Mouse (Mus musculus) embryonic facial prominence, embryonic 15.5 days (tissue): ENCODE results near the gene Grb2. TPM values are rescaled to one million over a fixed set of nuclear protein-coding genes. Genes with fewer than 3 reads are reported as not detected.
A peak's percentile ranks its signal among the peaks of the same experiment; 100 is the strongest.

Experiments used
- ATAC-seq: fragments of 200-750 bp; cut with Nextera tagmentation; 2 replicates; pipeline ENCODE4 v1.8.0; 2017; ENCODE audit warnings: low read depth, moderate TSS enrichment; ENCODE audit not compliant: insufficient number of reproducible peaks, low FRiP score, low TSS enrichment
- H3K27ac ChIP-seq: fragments of 300-500 bp; sonication (generic); replicated peaks from 2 replicates; pipeline ENCODE4 v1.5.1; 2015; ENCODE audit warnings: mild to moderate bottlenecking, inconsistent platforms
- H3K27me3 ChIP-seq: fragments of 300-500 bp; sonication (generic); 2 replicates; pipeline ENCODE4 v1.6.1; 2015; ENCODE audit warnings: inconsistent platforms
- H3K36me3 ChIP-seq: fragments of 300-500 bp; sonication (generic); 2 replicates; pipeline ENCODE4 v1.6.1; 2015; ENCODE audit warnings: mild to moderate bottlenecking, inconsistent platforms
- H3K4me1 ChIP-seq: fragments of 300-500 bp; sonication (generic); 2 replicates; pipeline ENCODE4 v1.6.1; 2015; ENCODE audit warnings: inconsistent platforms
- H3K4me2 ChIP-seq: fragments of 300-500 bp; sonication (generic); replicated peaks from 2 replicates; pipeline ENCODE4 v1.6.1; 2015; ENCODE audit warnings: mild to moderate bottlenecking, inconsistent platforms
- H3K4me3 ChIP-seq: fragments of 300-500 bp; sonication (generic); replicated peaks from 2 replicates; pipeline ENCODE4 v1.5.1; 2015; ENCODE audit warnings: mild to moderate bottlenecking, inconsistent platforms
- H3K9ac ChIP-seq: fragments of 300-500 bp; sonication (generic); 2 replicates; pipeline ENCODE4 v1.6.1; 2015; ENCODE audit warnings: inconsistent platforms
- H3K9me3 ChIP-seq: fragments of 300-500 bp; sonication (generic); replicated peaks from 2 replicates; pipeline ENCODE4 v1.6.1; 2016; ENCODE audit warnings: inconsistent platforms
- WGBS: fragments of 180-500 bp; shearing (Covaris S2); methylation state at CpG from one replicate; pipeline ENCODE4 v1.1.7; 2015; 5-methylcytosine and 5-hydroxymethylcytosine counted together
- polyA plus RNA-seq: library from polyadenylated mRNA; unstranded; fragments of >200 nt; fragmentation: Nextera tagmentation; extraction: Ambion mirVana; gene quantifications from 2 replicates; pipeline ENCODE4 v1.2.1, GENCODE M21; 2015

The Grb2 gene
- polyA plus RNA-seq, 1 experiment from 2014 or later: 94.9 TPM

DNA sequence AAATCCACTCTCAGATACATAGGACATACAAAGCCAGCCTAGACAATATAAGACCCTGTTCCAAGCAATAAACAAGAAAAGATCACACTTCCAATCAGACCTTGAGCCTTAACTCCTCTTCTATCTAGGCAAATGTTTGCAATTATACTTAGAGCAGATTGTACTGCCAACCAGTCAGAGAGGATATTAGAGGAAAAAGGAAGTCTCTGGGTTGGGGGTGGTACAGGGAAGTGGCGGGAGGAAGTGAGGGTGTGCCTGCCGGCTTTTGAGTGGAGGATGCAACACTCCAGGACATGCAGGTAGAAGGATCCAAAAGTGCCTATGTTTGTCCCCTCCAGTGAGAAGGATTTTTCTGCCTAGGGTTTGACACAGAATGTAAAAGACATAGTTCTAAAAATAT lies 3.9 kb upstream of the Grb2 start:
- H3K4me1 ChIP-seq: peaks cover 17% of the 10 kb centered on the region
- no peaks in the 10 kb centered on the region for H3K27me3 ChIP-seq
- no peak overlapping the region for H3K27ac ChIP-seq
- no peak overlapping the region for H3K9ac ChIP-seq
- ATAC-seq: no peak
- H3K36me3 ChIP-seq: no peaks in the 10 kb centered on the region
- no peaks in the 10 kb centered on the region for H3K9me3 ChIP-seq
- no peak overlapping the region for H3K4me3 ChIP-seq
- no peak overlapping the region for H3K4me2 ChIP-seq
- 48% methylated on average over 2 of the region's 2 CpGs for WGBS

DNA sequence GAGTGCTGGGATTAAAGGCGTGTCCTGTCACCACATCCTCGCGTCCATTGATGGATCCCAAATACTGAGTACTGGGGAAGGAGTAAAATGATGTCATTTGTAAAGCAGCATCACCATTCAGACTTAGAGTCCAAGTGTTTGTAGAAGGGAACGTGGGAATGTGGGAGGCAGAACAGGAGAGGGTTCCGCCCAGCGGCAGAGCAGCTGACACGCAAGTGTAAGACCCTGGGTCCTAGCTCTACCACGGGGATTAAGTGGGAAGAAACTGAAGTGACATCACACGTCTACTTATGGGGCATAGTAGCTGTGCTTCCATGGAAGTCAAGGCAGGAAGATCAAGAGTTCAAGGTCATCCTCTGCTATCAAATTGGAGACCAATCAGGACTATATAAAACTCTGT lies 2.7 kb upstream of the Grb2 start:
- H3K27ac ChIP-seq: no peak overlapping the region
- H3K4me1 ChIP-seq: peaks cover 28% of the 10 kb centered on the region
- WGBS: 76% methylated on average over 9 of the region's 9 CpGs
- H3K9me3 ChIP-seq: no peaks in the 10 kb centered on the region
- no peaks in the 10 kb centered on the region for H3K27me3 ChIP-seq
- ATAC-seq: no peak
- no peak overlapping the region for H3K9ac ChIP-seq
- H3K36me3 ChIP-seq: no peaks in the 10 kb centered on the region
- H3K4me3 ChIP-seq: no peak overlapping the region
- H3K4me2 ChIP-seq: no peak overlapping the region

DNA sequence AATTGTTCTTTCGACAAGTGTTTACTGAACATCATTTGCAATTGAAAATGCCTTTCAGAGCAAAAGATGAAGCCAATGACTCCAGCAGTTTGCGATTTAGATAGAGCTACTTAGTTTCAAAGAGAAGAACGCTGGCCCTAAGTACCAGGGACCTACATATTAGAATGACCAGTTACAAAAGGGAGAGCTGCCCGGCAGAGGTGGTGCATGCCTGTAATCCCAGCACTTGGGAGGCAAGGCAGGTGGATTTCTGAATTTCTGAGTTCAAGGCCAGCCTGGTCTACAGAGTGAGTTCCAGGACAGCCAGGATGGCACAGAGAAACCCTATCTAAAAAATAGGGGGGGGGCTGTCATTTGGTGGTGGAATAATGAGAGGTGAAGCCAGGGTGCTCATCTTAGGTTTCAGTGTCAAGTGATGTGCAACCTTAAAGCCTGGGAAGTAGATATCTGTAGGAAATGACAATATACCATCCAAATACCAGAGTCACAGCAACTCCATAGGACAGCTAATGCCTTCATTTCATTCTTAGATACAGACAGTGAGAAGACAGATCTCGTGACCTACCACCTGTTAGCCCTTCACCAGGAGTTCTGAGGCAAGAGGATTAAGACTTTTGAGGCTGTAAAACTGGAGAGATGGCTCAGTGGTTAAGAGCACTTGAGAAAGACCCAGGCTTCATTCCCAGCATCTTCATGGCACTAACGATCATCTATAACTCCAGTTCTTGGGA lies 1.6 kb upstream of the Grb2 start:
- 51% methylated on average over 6 of the region's 6 CpGs for WGBS
- H3K9ac ChIP-seq: no peak overlapping the region
- no peak for ATAC-seq

DNA sequence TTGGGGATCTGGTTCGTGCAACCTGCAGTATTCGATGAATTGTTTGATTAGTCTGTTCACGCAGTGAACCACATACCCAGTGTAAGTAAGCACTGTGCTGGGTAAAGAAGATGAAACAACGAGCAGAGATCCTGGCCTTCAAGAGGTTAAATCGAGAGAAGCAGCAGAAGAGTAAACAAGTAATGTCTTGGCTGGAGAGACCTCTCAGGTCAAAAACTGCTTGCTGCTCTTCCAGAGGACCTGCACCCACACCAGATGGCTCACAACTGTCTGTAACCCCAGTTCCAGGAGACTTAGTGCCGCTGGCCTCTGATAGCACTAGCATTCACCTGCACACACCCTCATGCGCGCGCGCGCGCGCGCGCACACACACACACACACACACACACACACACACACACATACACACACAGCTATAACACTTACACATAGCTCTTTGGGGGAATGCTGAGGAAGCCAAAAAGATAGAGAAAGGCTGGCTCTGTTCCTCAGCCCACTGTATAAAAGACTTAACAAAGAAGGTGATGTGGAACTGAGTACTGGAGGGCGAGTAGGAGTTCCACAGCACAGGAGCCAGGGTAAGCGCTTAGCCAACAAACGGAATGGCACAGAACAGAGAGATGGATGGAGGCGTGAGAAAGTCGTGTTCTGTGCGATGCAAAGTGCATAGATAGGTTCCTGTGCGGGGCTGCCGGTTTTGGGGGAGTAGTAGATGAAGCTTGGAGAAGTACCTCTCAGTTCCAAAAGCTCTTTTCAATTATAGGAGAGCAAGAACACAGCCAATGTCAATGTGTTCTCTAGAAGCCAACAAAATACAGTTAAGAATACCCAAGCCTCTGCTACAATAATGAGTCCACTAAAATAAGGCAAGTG lies 795 bp upstream of the Grb2 start:
- Histone ChIP-seq H3K4me3 (peak overlapping the region; percentile 96), H3K36me3 (no peaks in the 10 kb centered on the region), H3K9me3 (no peaks in the 10 kb centered on the region), H3K27ac (peak overlapping the region; percentile 92), H3K9ac (peak overlapping the region; percentile 96; the same call in 1 of the 2 replicates), H3K4me1 (peaks cover 31% of the 10 kb centered on the region), H3K4me2 (peak overlapping the region; percentile 77), H3K27me3 (no peaks in the 10 kb centered on the region)
- 1% methylated on average over 23 of the region's 23 CpGs for WGBS
- ATAC-seq: no peak

More for the DNA sequence above, 1.6 kb upstream of the Grb2 start:
- H3K4me3 ChIP-seq: no peak overlapping the region
- H3K4me1 ChIP-seq: peaks cover 28% of the 10 kb centered on the region
- H3K27ac ChIP-seq: no peak overlapping the region
- H3K36me3 ChIP-seq: no peaks in the 10 kb centered on the region
- H3K27me3 ChIP-seq: no peaks in the 10 kb centered on the region
- H3K4me2 ChIP-seq: 0 out of 2 replicates have a peak overlapping the region, but pooled peaks have one; percentile 77
- H3K9me3 ChIP-seq: no peaks in the 10 kb centered on the region

DNA sequence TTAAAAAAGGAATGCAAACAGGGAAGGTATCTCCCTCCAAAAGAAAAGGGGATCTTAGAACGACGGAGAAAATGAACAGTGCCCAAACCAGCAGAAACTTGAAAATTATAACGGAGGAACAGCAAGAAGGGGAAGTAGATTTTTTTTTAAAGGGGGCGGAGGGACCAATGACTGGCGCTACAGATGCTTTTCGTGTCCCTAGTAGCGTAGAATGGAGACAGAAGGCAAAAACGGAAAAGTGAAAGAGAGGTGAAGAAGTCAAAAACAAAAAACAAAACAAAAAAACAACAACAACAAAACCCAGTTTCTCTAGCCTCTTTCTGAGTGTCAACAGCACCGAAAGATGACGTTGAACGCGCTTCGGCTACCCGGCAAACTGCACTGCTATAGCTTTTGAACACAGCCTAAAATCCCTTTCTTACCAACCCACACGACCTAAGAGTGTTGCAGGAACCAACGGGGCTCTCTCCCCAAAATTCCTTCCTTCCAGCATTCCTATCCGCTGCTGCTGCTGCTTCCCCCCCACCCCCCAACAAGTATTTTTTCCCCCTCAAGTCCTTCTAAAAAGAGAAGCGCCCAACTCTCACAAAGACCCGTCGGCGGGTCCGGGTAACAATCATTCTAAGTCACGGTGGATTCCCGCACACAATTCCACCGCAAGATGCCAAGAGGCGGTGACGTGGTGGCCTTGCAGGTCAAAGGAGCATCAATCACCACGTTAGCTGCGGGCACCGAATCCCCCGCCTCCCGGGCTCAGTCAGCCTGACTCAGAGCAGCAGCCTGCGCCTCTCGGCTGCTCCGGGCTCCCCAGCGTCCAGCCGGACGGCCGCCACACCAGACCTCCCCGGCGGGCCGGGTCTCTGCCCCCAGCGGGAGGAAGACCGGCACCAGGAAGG lies 836 bp downstream of the Grb2 start:
- under 1% methylated on average over 44 of the region's 44 CpGs for WGBS
- H3K27ac ChIP-seq: peak overlapping the region; percentile 92
- H3K27me3 ChIP-seq: no peaks in the 10 kb centered on the region
- no peaks in the 10 kb centered on the region for H3K9me3 ChIP-seq
- no peak for ATAC-seq
- H3K9ac ChIP-seq: peak overlapping the region; percentile 96
- peak overlapping the region; percentile 96 for H3K4me3 ChIP-seq
- H3K4me1 ChIP-seq: peaks cover 31% of the 10 kb centered on the region
- H3K4me2 ChIP-seq: peak overlapping the region; percentile 77
- no peaks in the 10 kb centered on the region for H3K36me3 ChIP-seq

DNA sequence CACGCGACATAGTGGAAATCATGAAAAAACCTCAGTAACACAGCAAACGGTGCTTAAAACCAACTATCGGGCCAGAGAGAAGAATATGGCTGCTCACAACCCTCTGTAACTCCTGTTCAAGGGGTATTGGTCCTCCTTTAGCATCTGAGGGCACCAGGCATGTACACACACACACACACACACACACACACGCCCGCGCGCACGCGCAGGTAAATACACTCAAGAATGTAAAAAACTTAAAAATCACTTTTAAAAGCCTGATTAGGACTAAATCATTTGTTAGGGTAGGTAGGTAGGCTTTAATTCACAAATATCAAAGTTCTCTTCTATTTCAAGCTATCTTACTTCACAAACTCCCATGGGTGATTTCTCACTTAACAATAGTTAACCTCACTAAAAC lies 1.8 kb downstream of the Grb2 start:
- Histone ChIP-seq H3K4me3 (peak overlapping the region; percentile 96), H3K9me3 (no peaks in the 10 kb centered on the region), H3K27ac (no peak overlapping the region), H3K4me1 (peaks cover 31% of the 10 kb centered on the region), H3K27me3 (no peaks in the 10 kb centered on the region), H3K9ac (0 out of 2 replicates have a peak overlapping the region, but pooled peaks have one; percentile 96), H3K4me2 (peak overlapping the region; percentile 77), H3K36me3 (no peaks in the 10 kb centered on the region)
- no peak for ATAC-seq
- WGBS: 90% methylated on average over 10 of the region's 10 CpGs

DNA sequence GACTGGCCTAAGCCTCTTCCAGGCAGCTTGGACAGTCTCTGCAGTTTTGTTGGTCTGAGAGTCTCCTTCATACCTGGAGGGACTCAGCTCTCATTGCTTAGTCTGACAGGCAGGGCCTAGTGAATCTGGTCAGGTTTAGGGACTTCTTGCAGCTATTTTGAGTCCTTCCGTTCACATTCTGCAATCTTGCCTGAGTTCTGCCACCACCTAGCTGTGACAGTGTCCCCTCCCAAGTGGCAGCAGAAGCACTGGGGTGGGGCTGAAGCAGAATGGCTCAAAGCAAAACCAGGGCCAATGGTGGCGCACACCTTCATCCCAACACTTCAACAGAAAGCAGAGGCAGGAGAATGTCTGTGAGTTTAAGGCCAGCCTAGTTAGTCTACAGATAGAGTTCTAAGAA lies 2.8 kb downstream of the Grb2 start:
- WGBS: 74% methylated on average over 2 of the region's 2 CpGs
- no peaks in the 10 kb centered on the region for H3K9me3 ChIP-seq
- ATAC-seq: no peak
- no peaks in the 10 kb centered on the region for H3K36me3 ChIP-seq
- H3K4me2 ChIP-seq: no peak overlapping the region
- no peaks in the 10 kb centered on the region for H3K27me3 ChIP-seq
- no peak overlapping the region for H3K4me3 ChIP-seq
- peaks cover 33% of the 10 kb centered on the region for H3K4me1 ChIP-seq
- no peak overlapping the region for H3K27ac ChIP-seq
- H3K9ac ChIP-seq: no peak overlapping the region

DNA sequence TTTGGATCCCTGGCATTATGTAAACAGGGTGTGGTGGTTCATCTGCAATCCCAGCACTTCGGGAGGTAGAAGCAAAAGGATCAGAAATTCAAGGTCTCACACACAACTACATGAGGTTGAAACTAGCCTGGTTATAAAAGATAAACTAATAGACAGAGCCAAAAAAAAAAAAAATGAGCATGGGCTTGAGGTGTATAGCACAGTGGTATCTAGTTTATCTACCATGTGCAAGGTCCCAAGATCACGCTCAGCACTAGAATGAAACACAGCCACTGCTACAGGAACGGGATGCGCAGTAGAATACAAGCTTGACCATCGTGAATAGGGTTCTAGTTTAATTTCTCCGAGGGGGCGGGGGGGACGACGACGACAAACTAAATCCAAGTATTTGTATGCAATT lies 3.7 kb downstream of the Grb2 start:
- 88% methylated on average over 10 of the region's 10 CpGs for WGBS
- Histone ChIP-seq H3K4me2 (no peak overlapping the region), H3K36me3 (no peaks in the 10 kb centered on the region), H3K4me3 (no peak overlapping the region), H3K27me3 (no peaks in the 10 kb centered on the region), H3K9me3 (no peaks in the 10 kb centered on the region), H3K27ac (no peak overlapping the region), H3K9ac (no peak overlapping the region), H3K4me1 (peaks cover 39% of the 10 kb centered on the region)
- ATAC-seq: no peak

DNA sequence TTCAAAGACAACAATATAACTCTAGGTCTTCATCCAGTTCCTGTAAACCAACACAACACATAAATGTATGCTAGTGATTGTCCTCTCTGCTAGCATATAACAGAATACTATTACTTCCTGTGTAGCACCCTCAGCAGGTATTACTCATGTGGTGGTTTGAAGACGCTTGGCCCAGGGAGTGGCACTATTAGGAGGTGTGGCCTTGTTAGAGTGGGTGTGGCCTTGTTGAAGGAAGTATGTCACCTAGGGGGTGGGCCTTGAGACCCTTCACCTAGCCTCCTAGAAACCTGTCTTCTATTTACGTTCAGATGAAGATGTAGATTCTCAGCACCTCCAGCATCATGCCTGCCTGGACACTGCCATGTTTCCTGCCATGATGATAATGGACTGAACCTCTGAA lies 4.9 kb downstream of the Grb2 start:
- no peak overlapping the region for H3K4me3 ChIP-seq
- no peaks in the 10 kb centered on the region for H3K27me3 ChIP-seq
- peaks cover 39% of the 10 kb centered on the region for H3K4me1 ChIP-seq
- H3K4me2 ChIP-seq: no peak overlapping the region
- no peak overlapping the region for H3K27ac ChIP-seq
- no peaks in the 10 kb centered on the region for H3K9me3 ChIP-seq
- no peak overlapping the region for H3K9ac ChIP-seq
- H3K36me3 ChIP-seq: no peaks in the 10 kb centered on the region
- WGBS: 82% methylated on average over 2 of the region's 2 CpGs
- ATAC-seq: no peak

DNA sequence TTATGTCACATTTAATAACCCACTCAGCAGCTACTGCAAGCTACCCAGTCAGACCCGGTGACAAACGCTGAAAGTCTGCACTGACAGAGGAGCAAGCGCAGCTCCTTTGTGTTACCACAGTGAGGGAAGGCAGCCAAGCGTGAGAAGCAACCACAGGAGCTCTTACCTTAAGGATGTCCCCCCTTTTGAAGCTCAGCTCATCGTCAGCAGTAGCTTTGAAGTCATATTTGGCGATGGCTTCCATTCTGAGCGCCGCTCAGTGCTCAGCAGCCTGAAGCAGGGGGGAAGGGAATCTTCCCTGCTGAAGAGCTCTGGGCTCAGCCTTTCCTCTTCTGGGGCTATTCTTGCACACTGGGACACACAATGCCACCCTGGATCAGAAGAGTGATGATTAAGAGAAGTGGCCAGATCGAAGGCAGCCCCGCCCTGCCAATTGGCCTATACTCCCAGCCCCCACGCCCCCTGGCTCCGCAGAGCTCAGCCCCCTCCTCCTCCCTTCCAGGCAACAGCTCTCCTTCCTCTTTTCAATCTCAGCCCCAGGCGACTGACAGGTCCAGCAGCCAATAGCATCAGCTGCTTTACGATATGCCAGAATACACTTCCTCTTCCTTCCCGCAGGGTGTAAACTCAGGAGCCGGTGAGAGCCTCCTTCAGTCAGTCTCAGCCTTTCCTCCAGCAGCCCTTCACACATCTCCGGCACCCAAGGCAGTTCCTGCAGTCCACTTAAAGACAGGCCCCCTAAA lies 9.2 kb downstream of the Grb2 start:
- H3K36me3 ChIP-seq: peaks cover 7% of the 10 kb centered on the region; the same call in 1 of the 2 replicates
- ATAC-seq: peak; percentile 95
- 9% methylated on average over 17 of the region's 17 CpGs for WGBS

More for the DNA sequence above, 9.2 kb downstream of the Grb2 start:
- peaks cover 28% of the 10 kb centered on the region for H3K4me1 ChIP-seq
- H3K9ac ChIP-seq: peak overlapping the region; percentile 51
- peak overlapping the region; percentile 80 for H3K4me2 ChIP-seq
- H3K27ac ChIP-seq: peak overlapping the region; percentile 77
- H3K27me3 ChIP-seq: no peaks in the 10 kb centered on the region
- H3K9me3 ChIP-seq: no peaks in the 10 kb centered on the region
- peak overlapping the region; percentile 61 for H3K4me3 ChIP-seq
